Mouse (Mus musculus) brain, embryonic 18.5 days (tissue): ENCODE measurements around the gene Gna15.
A peak's percentile ranks its signal among the peaks of the same experiment; 100 is the strongest.

Experiments used
- DNase-seq: peaks from one replicate; pipeline ENCODE4 v3.0.0-alpha.2; 2012; ENCODE audit warnings: low read depth, low spot score

Gene Gna15

DNA sequence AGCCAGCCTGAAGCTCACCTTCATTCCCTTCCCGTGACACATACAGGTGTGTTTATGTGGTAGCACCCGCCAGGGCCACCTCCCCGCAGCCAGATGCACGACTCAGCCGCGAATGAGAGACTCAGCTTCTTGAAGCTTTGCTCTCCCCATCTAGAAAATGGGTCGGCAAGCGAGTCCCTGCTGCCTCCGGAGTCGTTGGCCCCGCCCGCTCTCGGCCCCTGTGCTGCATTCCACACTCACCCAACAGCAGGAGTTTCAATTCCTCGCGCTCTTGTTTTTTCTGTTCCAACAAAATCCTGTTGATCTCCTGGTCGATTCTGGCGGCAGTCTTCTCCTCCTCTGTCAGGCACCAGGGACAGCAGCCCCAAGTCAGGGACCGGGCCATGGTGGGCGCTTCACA, 455 bp downstream of the Gna15 start:
- DNase-seq, result no peak

DNA sequence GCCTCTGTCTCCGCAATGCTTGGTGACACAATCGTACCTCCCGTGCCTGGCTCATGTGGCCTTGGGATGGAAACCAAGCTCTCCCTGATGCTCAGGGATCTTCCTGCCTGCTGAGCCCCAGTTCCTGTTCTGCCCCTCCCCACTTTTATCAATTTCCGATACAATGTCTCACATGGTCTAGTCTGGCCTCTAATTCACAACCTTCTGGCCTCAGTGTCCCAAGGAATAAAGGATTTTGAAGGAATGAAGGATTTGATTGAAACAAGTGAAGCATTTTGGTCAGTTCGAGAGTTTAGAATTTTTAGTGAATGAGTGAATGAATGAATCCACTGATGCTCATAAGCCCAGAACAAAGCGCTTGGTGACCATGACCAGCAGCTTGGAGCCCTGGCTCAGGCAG, 883 bp downstream of the Gna15 start:
- no peak for DNase-seq

DNA sequence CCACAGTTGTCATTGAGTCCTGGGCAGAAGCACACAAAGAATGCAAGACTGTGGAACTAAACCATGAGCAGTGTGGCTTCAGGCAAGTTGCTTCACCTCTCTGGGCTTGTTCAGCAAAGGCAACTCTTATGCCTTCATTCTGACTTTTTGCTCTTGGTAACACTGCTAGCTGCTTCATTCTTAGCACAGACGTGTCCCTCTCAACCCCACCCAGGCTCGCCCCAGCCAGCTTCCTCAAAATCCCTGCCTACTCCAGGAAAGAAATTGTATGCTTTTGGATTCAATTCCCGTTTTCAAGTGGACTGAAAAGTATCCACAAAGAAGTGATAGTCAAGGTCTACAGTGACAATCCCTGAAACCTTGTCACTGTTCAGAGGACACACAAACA, 4.1 kb downstream of the Gna15 start:
- DNase-seq, result no peak

DNA sequence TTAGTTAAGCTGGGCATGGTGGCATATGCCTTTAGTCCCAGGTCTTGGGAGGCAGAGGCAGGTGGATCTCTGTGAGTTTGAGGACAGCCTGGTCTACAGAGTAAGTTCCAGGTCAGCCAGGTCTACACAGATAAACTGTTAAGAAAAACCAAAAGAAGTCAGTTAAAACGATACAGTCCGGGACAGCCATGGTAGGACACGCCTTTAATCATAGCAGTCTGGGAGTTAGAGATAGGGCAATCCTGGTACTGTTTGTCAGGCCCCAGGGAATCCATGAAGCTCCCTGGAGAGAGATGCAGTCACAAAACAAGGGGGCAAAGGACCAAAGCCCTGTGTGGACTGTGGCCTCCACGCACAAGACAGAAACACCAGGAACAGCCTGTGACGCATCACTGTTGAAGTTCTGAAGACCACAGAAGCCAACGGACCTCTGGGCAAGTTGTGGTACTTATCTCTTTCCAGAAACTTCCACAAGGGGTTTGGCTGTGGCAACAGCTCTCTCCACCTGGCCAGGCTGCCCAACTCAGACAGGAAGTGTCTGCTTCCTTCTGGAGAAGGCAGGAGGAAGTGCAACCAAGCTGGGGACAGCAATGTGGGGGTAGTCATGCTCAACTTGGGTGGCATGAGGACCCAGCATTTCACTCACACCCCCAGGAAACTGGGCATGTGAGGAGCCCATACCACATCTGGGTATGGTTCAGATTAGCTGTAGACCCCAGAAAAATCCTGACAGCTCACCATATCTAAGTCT, 4.6 kb downstream of the Gna15 start:
- no peak for DNase-seq

DNA sequence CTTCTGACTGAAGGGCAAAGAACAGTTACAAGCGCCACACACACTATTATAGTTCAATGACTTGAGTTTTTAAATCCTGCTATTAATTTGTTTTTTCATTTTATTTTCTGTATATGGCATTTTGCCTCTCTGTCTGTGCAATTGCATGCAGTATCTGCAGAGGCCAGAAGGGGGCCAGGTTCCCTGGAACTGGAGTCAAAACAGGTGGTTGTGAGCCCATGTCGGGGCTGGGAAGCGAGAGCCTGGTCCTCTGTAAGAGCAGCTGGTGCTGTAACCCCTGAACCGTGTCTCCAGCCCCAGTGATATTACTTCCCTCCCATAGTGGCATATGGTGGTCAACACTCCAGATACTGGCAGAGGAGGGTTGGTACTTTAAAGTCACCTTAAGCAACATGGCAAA, 5.5 kb downstream of the Gna15 start:
- no peak for DNase-seq

DNA sequence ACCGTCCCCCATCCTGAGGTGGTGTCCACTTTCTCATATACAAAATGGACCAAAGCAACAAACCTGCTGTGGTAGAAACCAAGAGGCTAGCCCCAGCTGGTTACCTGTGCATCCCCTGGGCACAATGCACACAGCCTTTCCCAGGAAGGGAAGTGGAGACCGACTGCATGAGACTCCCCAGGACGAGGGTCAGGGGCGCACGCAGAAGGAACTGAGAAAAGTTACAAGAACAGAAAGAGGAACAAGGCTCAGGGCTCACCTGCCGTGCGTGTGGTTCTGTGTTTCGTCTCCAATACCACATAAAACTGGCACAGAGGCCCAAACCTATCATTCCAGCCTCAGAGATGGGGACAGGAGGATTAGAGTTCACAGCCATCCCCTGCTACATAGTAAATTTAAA, 6.8 kb downstream of the Gna15 start:
- DNase-seq, result no peak

DNA sequence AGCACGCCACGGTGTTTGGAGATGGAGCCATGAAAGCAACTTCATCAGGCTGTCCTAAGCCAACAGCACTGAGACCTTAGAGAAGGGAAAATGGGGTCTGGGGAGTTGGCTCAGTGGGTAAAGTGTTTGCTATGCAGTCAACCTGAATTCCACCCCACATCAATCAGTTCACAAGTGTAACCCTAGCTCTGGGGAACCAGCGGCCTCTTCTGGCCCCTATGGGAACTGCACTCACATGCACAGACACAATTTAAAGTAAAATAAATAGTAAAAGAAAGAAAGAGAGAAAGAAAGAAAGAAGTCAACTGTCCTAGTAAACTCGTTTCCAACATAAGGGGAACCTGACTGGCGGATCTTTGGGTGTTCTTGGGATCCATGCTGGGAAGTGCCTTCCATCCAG, 10.2 kb downstream of the Gna15 start:
- DNase-seq, result no peak

DNA sequence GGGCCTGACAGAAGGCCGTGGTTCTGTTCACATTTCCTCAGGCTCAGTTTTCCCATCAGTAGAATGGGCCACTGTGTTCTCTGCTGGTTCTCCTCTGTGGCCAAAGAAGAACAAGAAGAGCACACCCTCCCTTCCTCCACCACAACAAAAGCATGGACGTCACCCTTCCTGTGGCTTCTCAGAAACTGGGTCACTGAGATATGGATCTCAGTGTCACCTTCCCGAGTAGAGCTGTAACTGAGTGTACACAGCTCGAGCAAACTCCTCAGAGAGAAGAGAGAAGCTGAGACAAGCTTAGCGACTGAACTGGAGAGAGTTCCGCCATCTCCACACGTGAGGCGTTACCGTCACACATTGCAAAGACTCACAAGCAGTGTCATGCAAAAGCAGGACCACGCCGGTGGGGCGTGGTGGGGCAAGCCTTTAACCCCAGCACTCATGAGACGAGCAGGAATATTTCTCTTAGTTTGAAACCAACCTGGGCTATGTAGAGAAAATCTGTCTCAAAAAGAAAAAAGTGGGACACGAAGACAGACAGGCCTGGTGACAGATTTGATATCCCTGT, 13.7 kb downstream of the Gna15 start:
- DNase-seq, result no peak

DNA sequence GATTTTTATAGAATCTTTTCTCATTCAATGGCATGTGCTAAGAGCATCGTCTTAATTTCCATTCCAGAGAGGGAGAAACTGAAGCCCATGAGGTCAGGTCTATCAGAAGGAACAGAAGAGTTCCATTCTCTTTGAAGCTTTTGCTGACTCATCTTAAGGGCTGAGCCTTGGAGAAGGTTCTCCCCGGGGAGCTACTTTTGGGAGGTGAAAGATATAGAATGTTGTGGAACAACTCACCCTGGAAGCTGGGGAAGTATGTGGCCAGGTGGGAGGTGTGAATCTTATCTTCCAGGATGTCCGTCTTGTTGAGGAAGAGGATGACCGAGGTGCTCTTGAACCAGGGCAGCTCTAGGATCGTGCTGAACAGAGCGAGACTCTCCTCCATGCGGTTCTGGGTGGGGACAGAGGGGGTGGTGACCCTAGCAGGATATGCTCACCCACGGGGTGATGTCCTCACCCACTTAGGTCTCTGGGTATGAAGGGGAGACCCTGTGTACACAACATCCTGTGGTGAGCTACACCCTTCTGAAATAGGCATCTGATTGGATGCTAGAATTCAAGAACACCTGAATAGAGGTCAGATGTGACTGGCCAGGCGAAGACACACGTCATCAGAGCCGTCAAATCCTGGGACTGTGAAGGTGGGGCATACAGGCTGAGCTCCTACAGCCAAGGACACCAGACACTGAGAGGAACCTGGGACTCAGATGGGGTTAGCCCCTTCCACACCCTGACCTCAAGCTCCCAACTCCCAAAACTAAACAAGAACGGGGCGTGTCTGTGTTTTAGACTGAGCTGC, 16.1 kb downstream of the Gna15 start:
- DNase-seq, result no peak

DNA sequence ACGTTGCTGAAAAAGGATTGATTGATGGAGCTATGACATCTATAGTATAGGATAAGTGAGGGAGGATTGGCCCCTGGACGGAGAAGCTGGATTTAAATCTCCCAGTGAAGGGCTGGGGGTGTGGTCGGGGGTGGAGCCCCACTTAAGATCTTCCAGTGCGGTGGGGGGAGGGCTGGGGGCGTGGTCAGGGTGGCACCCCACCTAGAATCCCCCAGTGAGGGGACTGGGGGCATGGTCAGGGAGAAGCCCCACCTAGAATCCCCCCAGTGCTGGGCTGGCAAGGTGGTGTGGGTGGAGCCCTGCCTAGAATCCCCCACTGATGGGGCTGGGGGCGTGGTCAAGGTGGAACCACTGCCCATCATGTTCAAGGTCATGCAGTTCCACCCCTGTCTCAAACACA, 16.9 kb downstream of the Gna15 start:
- no peak for DNase-seq

DNA sequence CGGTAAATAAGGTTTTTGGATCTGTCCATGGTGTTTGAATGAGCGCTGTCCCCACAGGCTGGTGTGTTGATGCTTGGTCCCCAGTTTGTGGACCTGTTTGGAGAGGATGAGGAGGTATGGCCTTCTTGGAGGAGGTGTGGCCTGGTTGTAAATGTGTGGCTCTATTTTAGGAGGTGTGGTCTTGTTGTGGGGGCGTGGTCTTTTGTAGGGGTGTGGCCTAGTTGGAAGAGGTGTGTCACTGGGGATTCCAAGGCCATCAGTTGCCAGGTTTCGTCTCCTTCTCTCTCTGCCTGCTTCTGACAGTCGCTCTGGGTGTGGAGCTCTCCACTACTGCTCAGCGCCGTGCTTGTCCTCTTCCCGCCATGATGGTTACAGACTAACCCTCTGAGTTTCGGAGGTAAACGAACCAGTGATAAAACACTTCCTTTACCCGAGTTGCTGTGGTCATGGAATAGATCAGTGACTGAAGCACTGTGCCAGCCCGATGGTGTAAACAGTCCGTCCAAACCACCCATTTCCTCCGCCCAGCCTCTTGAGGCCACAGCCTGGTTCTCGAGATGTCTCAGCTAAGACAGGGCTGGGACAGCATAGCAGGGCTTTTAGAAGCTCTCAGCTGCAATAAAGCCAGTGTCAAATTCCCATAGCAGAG, 18.9 kb downstream of the Gna15 start:
- DNase-seq, result no peak

DNA sequence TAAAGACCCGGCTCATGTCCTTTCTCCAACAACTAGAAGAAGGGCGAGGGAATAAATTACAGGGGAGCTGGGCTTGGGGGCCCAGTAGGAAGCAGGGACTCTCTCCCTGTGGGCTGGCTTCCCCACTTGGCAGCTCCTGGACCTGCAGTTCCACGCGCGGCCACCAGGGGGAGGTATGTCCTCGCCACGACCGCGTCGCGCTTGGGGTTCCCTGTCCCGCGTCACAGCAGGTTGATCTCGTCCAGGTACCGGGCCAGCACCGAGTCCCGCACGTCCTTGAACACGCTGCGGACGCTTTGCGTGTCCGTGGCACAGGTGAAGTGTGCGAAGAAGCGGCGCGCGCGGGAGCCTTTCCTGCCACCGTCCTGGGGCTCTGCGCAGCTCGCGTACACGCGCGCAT, 21.4 kb downstream of the Gna15 start:
- no peak for DNase-seq

DNA sequence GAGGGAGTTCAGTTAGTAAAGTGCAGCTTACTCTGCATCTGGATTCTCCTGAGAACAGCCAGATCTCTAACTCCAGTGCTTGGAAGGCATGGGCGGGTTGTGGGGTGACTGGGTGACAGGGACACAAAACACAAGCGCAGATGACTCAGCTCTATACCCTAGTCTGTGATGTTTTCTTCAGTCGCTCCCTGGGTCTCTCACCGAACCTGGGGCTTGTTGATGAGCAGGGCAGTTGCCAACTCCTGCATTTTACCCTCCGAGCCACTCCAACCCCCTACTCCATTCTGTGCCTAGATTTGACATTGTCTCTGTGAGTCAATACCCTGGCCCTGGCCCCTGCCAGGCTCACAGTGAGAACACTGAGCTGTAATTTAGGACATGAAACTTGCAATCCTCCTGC, 22.2 kb downstream of the Gna15 start:
- DNase-seq, result no peak

DNA sequence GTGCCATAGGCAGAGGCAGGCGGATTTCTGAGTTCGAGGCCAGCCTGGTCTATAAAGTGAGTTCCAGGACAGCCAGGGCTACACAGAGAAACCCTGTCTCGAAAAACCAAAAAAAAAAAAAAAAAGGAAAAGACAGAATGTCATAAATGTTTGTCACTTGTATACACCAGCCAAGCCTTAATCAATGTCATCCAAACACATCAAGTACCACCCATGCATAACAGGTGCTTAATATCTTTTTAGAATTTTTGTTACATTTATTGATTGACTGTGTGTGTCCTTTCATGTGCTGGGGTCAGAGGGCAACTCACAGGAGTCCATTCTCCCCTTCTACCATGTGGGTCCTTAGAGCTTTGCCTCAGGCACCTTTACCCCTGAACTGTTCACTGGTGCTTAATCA, 24.0 kb downstream of the Gna15 start, which contains the start of gene S1pr4:
S1pr4 (minus strand) TSS at position 101 of the 400 bp plus-strand sequence.
- no peak for DNase-seq

DNA sequence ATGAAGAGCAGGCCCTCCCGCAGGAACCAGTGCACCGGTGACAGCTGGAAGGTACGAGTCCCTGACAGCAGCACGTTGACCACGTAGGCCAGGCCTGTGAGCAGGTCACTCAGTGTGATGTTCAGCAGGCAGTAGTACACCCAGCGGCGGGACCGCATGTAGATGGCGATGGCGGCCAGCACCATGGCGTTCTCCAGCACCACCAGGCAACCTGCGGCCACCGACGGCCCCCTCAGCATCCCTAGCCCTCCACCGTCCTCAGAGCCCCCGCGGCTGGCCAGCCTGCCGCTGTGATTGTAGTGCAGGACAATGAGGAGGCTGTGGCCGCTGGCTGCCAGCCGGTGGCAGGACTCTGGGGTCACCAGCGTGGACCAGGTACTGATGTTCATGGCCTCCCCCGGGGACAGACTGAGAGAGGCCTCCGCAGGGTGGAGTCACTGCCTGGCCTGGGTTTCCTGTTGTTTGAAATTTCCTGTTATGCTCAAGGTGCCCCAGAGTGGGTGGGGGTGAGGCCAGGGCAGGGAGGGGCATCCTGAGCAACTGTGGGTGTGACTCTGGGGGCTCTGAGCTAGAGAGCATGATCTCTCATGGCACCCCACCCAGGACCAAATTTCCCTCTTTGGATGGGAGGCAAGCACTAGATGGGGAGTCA, 24.6 kb downstream of the Gna15 start:
- no peak for DNase-seq

DNA sequence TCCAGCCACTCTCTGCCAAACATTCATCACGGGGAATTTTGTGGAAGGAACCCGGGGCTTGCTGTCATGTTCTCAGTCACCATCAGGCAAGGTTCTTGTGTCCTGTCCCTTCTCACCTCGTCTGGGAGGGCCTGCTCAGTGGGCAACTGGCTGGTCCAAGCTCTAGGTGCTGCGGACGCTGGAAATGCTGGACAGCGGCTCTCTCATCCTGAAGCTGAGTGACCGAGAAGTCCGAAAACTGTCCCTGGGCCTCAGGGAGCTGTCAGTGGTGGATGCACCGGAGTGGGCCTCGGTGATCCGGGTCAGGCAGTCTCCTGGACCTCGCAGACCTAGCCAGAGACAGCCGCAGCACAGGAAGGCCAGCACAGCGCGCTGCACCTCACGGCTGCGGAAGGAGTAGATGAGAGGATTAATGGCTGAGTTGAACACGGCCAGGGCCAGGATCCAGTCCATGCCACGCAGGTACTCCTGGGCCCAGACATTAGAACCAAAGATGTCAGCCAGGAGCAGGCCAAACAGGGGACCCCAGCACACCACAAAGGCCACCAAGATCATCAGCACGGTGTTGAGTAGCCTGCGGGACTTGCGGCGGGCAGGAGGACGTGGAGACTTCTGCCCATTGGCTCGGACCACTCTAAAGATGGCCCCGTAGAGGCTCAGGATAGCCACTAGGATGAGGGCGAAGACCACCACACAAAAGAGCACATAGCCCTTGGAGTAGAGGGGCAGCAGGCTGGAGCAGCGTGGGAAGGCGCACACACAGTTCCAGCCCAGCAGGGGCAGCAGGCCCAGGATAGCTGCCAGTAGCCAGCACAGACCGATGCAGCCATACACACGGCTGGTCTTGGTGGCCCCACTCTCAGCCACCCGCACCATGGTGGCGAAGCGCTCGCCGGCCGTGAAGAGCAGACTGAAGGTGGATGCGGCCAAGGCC, 25.4 kb downstream of the Gna15 start:
- DNase-seq, result no peak

DNA sequence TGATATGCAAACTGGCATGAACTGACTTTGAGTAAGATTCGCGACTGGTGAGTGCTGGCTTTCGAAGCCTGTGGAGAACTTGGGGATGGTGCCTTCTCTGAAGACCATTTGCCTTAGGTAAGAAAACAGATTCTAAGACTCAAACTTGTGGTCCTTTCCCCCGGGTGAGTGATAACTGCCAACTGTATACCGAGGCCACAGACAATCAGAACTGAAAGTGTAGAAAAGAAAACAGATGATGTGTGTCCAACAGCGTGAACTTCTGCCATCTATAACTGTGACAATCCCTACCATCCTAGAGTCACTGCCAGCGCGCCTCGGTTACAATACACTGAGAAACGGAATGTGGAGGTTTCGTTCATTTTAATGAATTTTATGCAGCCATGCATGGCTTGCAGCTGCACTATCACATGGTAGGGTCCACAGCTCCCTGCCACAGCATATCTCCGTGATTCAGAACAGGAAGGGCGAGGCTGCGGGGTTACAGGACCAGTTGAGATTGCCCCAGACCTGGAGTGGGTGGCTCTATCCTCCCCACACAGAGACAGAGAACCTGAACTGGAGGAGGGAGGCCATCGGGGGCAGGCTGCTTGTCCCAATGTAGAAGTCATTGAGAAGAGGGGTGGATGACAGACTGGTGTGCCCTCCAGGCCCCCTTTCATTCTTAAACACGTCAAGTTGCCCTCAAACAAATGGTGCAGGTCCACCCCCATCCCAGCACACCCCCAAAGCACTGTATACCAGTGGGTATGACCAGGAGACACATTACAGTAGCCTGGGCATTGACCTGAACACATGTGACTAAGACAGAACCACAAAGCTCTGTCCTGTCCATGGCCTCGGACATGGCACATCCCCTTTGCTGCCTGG, 26.4 kb downstream of the Gna15 start:
- no peak for DNase-seq

DNA sequence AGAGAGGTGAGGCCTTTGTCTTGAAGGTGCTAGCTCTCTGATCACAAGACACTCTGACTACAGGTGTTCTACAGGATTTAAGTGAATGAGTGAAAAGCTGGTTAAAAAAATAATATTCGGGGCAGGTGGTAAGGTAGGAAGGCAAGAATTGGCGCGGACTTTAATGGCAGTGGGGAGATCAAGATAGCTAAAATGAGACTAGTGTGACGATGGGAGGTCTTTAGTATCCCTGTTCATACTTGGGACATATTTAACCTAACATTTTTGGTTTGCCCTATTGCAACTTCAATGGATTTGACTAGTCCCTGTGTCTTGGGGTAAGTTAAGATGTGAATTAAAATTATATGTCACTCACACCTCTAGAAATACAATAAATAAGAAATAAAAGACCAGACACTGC, 27.1 kb downstream of the Gna15 start:
- DNase-seq, result no peak

DNA sequence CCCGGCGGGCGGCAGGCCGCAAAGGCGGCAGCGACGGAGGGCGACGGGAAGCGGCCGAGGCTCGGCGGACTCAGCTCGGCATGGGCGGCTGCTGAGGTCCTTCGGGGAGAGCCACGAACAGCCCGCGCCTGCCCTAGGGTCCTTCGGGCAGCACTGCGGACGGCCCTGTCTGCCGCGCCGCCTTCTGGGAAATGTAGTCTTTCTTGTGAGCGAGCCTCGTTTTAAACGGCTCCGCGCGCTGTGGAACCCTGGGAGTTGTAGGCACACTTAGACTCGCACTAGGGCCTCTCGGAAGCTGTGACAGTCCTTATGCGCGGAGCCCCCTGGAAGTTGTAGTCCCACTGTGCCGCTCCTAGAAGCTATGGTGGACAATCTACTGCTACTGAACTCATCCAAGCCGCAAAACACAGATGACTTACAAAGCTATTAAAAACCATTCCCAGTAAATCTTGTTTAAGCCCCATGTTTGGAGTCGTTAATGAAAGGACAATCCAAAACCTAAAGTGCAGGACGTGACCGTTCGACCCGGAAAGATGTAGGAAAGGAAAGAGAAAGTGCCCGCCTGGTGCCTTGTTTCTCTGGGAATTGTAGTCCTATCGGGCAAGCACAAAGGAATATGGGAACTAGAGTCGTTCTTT, 27.6 kb downstream of the Gna15 start, which contains the start of gene Ncln:
Ncln (minus strand) TSS at position 129 of the 638 bp plus-strand sequence.
- peak; percentile 98 for DNase-seq
